Mouse (Mus musculus): ENCODE measurements at regions not wholly inside any gene's neighbourhood (a gene's known extent, or its start where the extent isn't known, plus 50 kb on each side); places are given as distances from the start of the nearest gene placed in this dataset.

GRCm38 (mm10) chr12:10035479-10035878 lies 334.3 kb upstream of the Nt5c1b start:
- DNase-seq (ENCODE audit: extremely low spot score, low read depth, low spot score): no peak

- peak; percentile 82 for DNase-seq (ENCODE audit: extremely low spot score, low read depth, low spot score)
Observed at GRCm38 (mm10) chr12:10062006-10062514, 307.7 kb upstream of the Nt5c1b start.

- DNase-seq (ENCODE audit: extremely low spot score, low read depth, low spot score): no peak
Observed at GRCm38 (mm10) chr12:10078341-10078740, 291.4 kb upstream of the Nt5c1b start.

- no peak for DNase-seq (ENCODE audit: extremely low spot score, low read depth, low spot score)
Observed at GRCm38 (mm10) chr12:10079482-10079881, 290.3 kb upstream of the Nt5c1b start.

- DNase-seq (ENCODE audit: extremely low spot score, low read depth, low spot score): no peak
Observed at GRCm38 (mm10) chr12:10112874-10113453, 256.8 kb upstream of the Nt5c1b start.

GRCm38 (mm10) chr12:10122102-10122501 lies 247.7 kb upstream of the Nt5c1b start:
- DNase-seq (ENCODE audit: extremely low spot score, low read depth, low spot score): peak; percentile 33

GRCm38 (mm10) chr12:10127995-10128573 lies 241.7 kb upstream of the Nt5c1b start:
- no peak for DNase-seq (ENCODE audit: extremely low spot score, low read depth, low spot score)

GRCm38 (mm10) chr12:10134141-10134540 lies 235.6 kb upstream of the Nt5c1b start:
- no peak for DNase-seq (ENCODE audit: extremely low spot score, low read depth, low spot score)

- DNase-seq (ENCODE audit: extremely low spot score, low read depth, low spot score): no peak
Observed at GRCm38 (mm10) chr12:10135915-10136314, 233.9 kb upstream of the Nt5c1b start.

GRCm38 (mm10) chr12:10140131-10140530 lies 229.6 kb upstream of the Nt5c1b start:
- no peak for DNase-seq (ENCODE audit: extremely low spot score, low read depth, low spot score)

GRCm38 (mm10) chr12:10160837-10161236 lies 208.9 kb upstream of the Nt5c1b start:
- no peak for DNase-seq (ENCODE audit: extremely low spot score, low read depth, low spot score)

- no peak for DNase-seq (ENCODE audit: extremely low spot score, low read depth, low spot score)
Observed at GRCm38 (mm10) chr12:10168042-10168441, 201.7 kb upstream of the Nt5c1b start.

- DNase-seq (ENCODE audit: extremely low spot score, low read depth, low spot score): no peak
Observed at GRCm38 (mm10) chr12:10168581-10168980, 201.2 kb upstream of the Nt5c1b start.

- no peak for DNase-seq (ENCODE audit: extremely low spot score, low read depth, low spot score)
Observed at GRCm38 (mm10) chr12:10178718-10179117, 191.1 kb upstream of the Nt5c1b start.

GRCm38 (mm10) chr12:10179147-10179814 lies 190.5 kb upstream of the Nt5c1b start:
- DNase-seq (ENCODE audit: extremely low spot score, low read depth, low spot score): no peak

- no peak for DNase-seq (ENCODE audit: extremely low spot score, low read depth, low spot score)
Observed at GRCm38 (mm10) chr12:10179815-10180468, 189.8 kb upstream of the Nt5c1b start.

GRCm38 (mm10) chr12:10182589-10182988 lies 187.2 kb upstream of the Nt5c1b start:
- no peak for DNase-seq (ENCODE audit: extremely low spot score, low read depth, low spot score)

GRCm38 (mm10) chr12:10186576-10186975 lies 183.2 kb upstream of the Nt5c1b start:
- DNase-seq (ENCODE audit: extremely low spot score, low read depth, low spot score): no peak

GRCm38 (mm10) chr12:10189746-10190145 lies 180.0 kb upstream of the Nt5c1b start:
- DNase-seq (ENCODE audit: extremely low spot score, low read depth, low spot score): no peak

GRCm38 (mm10) chr12:10197906-10198460 lies 171.8 kb upstream of the Nt5c1b start:
- DNase-seq (ENCODE audit: extremely low spot score, low read depth, low spot score): peak; percentile 67

GRCm38 (mm10) chr12:10209841-10210240 lies 159.9 kb upstream of the Nt5c1b start:
- DNase-seq (ENCODE audit: extremely low spot score, low read depth, low spot score): no peak
